Mouse (Mus musculus) spleen, adult 2 months (tissue): ENCODE data around the gene Madd.

Source experiments
- CTCF ChIP-seq: fragments of 200-500 bp; IDR thresholded peaks from 2 replicates; pipeline ENCODE4 v1.5.1; 2011; ENCODE audit warnings: mild to moderate bottlenecking, inconsistent platforms; ENCODE audit not compliant: insufficient read depth, insufficient read length, insufficient replicate concordance; ENCODE audit errors: extremely low read depth
- POLR2A ChIP-seq: fragments of 200-500 bp; IDR thresholded peaks from 2 replicates; pipeline ENCODE4 v1.6.1; 2011; ENCODE audit warnings: low read depth, low read length, inconsistent platforms

GRCm38 (mm10) chr2:91160591-91160990 is 23.0 kb downstream of the Madd start:
- TF ChIP-seq POLR2A (no peak), CTCF (no peak)
